Mouse (Mus musculus) liver, postnatal 0 days (tissue): ENCODE results near the gene Trim13.

Experiments used
- CTCF ChIP-seq: sonication (generic); IDR thresholded peaks from 2 replicates; pipeline ENCODE4 v1.5.1; 2016; ENCODE audit warnings: antibody characterized with exemption, low read depth
- EP300 ChIP-seq: IDR thresholded peaks from 2 replicates; pipeline ENCODE4 v1.6.1; 2016; ENCODE audit warnings: antibody characterized with exemption, low read depth, mild to moderate bottlenecking

GRCm38 (mm10) chr14:61650291-61650960, 52.4 kb downstream of the Trim13 start:
- TF ChIP-seq CTCF (peak; percentile 70), EP300 (no peak)
